Mouse (Mus musculus): Measurements from ENCODE around the gene Cphx3.
"Not testable (repeated sequence)": the region's sequence is repeated elsewhere in the genome, so short reads cannot be mapped to it uniquely, and the experiment has no call there.

- not testable (repeated sequence) for TF ChIP-seq GATA1 (IDR thresholded peaks at IDR 0.05; ENCODE audit: borderline replicate concordance, low read length); FLI1 (IDR thresholded peaks at IDR 0.05; ENCODE audit: low read length)
These were observed 83.2 kb downstream of the Cphx3 start for GRCm38 (mm10) chr14:26165266-26165665.
